Mouse (Mus musculus): ENCODE measurements around the gene Mief1.

Gene Mief1

GRCm38 (mm10) chr15:80271858-80272396, 38.1 kb downstream of the Mief1 start:
- CTCF ChIA-PET: interaction anchor here in 1 of 4 experiments (0.6 to 1.6 kb wide), 2 partner anchors 17 to 423 kb away, joined by 3 to 9 read pairs; no protein-coding TSS in a partner anchor
- POLR2A ChIA-PET: interaction anchor here in 2 of 4 experiments (1.3 kb wide), 2 partner anchors 16 to 24 kb away, joined by 3 to 4 read pairs; no protein-coding TSS in a partner anchor

- ChIA-PET POLR2A (interaction anchor here in 3 of 4 experiments (0.8 to 3.5 kb wide), 8 partner anchors 10 to 44 kb away, joined by 3 to 24 read pairs (median 3); partner anchors contain the start of genes Atf4 (in 1 of the 3), Mief1 (in 1 of the 3) and Rps19bp1 (in 1 of the 3)), CTCF (interaction anchor here (0.5 to 2.0 kb wide), 8 partner anchors 10 to 427 kb away, joined by 3 to 5 read pairs (median 3); no protein-coding TSS in a partner anchor)
Measured at GRCm38 (mm10) chr15:80277107-80277506, 43.3 kb downstream of the Mief1 start.

- POLR2A ChIA-PET: interaction anchor here in 3 of 4 experiments (0.6 to 3.5 kb wide), 9 partner anchors 13 to 290 kb away, joined by 3 to 24 read pairs (median 3); partner anchors contain the start of genes Atf4 (in 1 of the 3), Mief1 (in 1 of the 3) and Rps19bp1 (in 1 of the 3)
- CTCF ChIA-PET: interaction anchor here (0.5 to 2.0 kb wide), 5 partner anchors 12 to 427 kb away, joined by 3 to 6 read pairs (median 3); no protein-coding TSS in a partner anchor
Measured at GRCm38 (mm10) chr15:80277625-80278024, 43.8 kb downstream of the Mief1 start.

GRCm38 (mm10) chr15:80278121-80278759, 44.4 kb downstream of the Mief1 start:
- ChIA-PET POLR2A (interaction anchor here in 2 of 4 experiments (0.6 to 3.5 kb wide), 7 partner anchors 14 to 291 kb away, joined by 3 to 24 read pairs (median 3); partner anchors contain the start of genes Atf4 (in 1 of the 2), Mief1 (in 1 of the 2) and Rps19bp1 (in 1 of the 2)), CTCF (interaction anchor here in 2 of 4 experiments (0.5 to 1.2 kb wide), 2 partner anchors 36 to 63 kb away, joined by 3 read pairs; no protein-coding TSS in a partner anchor)

- CTCF ChIA-PET: interaction anchor here in 1 of 4 experiments (0.6 kb wide), 1 partner anchor 17 kb away, joined by 3 read pairs; no protein-coding TSS in a partner anchor
- POLR2A ChIA-PET: interaction anchor here in 2 of 4 experiments (1.4 to 3.5 kb wide), 5 partner anchors 15 to 23 kb away, joined by 3 to 24 read pairs (median 5); partner anchors contain the start of genes Atf4 (in 1 of the 2) and Rps19bp1 (in 1 of the 2)
Measured at GRCm38 (mm10) chr15:80279053-80279452, 45.2 kb downstream of the Mief1 start.

- CTCF ChIA-PET: interaction anchor here in 3 of 4 experiments (0.6 to 1.9 kb wide), 10 partner anchors 9 to 1555 kb away, joined by 3 to 6 read pairs (median 5); partner anchors contain the start of genes Mief1 (in 1 of the 3) and Rps19bp1 (in 1 of the 3)
Measured at GRCm38 (mm10) chr15:80280646-80281045, 46.8 kb downstream of the Mief1 start.

GRCm38 (mm10) chr15:80286851-80287415, 53.1 kb downstream of the Mief1 start, which contains the start of gene Cacna1i:
Gene Cacna1i (plus strand): TSS chr15:80287238.
- ChIA-PET POLR2A (interaction anchor here in 2 of 4 experiments (0.9 to 4.0 kb wide), 6 partner anchors 9 to 424 kb away, joined by 3 to 34 read pairs (median 3); partner anchors contain the start of genes Atf4 (in 1 of the 2), Rps19bp1 (in 1 of the 2) and Tnrc6b (in 1 of the 2)), CTCF (interaction anchor here in 2 of 4 experiments (0.6 to 1.4 kb wide), 3 partner anchors 53 to 419 kb away, joined by 3 to 4 read pairs (median 4); no protein-coding TSS in a partner anchor)

More at GRCm38 (mm10) chr15:80280646-80281045, 46.8 kb downstream of the Mief1 start:
- POLR2A ChIA-PET: interaction anchor here (1.1 to 2.9 kb wide), 8 partner anchors 10 to 430 kb away, joined by 3 to 16 read pairs (median 4); partner anchors contain the start of genes Atf4 (in 1 of the 4), Rps19bp1 (in 1 of the 4) and Tnrc6b (in 1 of the 4)

GRCm38 (mm10) chr15:80288036-80288435, 54.2 kb downstream of the Mief1 start:
- ChIA-PET POLR2A (interaction anchor here in 2 of 4 experiments (0.7 to 4.0 kb wide), 6 partner anchors 8 to 203 kb away, joined by 3 to 34 read pairs (median 3); partner anchors contain the start of genes Rps19bp1 (in 2 of the 2) and Atf4 (in 1 of the 2)), CTCF (interaction anchor here in 2 of 4 experiments (0.5 to 0.7 kb wide), 2 partner anchors 18 to 27 kb away, joined by 3 to 5 read pairs; no protein-coding TSS in a partner anchor)

- POLR2A ChIA-PET: interaction anchor here (0.5 to 3.7 kb wide), 27 partner anchors 9 to 1364 kb away, joined by 3 to 15 read pairs (median 4); partner anchors contain the start of genes Rps19bp1 (in 3 of the 4), Atf4 (in 2 of the 4), Tnrc6b (in 2 of the 4) and Mief1 (in 1 of the 4)
- CTCF ChIA-PET: interaction anchor here (0.5 to 1.9 kb wide), 45 partner anchors 8 to 611 kb away, joined by 3 to 22 read pairs (median 4); partner anchors contain the start of genes Rps19bp1 (in 1 of the 4) and Tnrc6b (in 1 of the 4)
Measured at GRCm38 (mm10) chr15:80289436-80289835, 55.6 kb downstream of the Mief1 start.

GRCm38 (mm10) chr15:80297146-80297545, 63.3 kb downstream of the Mief1 start:
- POLR2A ChIA-PET: no interaction called here

More at GRCm38 (mm10) chr15:80297146-80297545, 63.3 kb downstream of the Mief1 start:
- CTCF ChIA-PET: interaction anchor here (0.5 to 2.4 kb wide), 8 partner anchors 10 to 604 kb away, joined by 3 to 13 read pairs (median 4); partner anchors contain the start of gene Rps19bp1 (in 1 of the 4)

Measured in embryonic stem cell, embryonic (primary cell).